In the genomic region with DNA sequence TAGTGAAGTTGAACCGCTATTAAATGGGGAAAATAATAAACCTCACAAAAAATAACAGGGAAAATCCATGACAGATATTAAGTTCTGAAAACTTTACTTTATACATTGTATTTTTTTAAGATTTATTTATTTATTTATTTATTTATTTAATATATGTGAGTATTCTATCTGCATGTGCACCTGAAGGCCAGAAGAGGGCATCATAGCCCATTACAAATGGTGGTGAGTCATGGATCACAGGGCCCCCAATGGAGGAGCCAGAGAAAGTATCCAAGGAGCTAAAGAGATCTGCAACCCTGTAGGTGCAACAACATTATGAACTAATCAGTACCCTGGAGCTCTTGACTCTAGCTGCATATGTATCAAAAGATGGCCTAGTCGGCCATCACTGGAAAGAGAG, we compare ENCODE assay signal across 8 mouse cellular contexts. TPM values are rescaled to one million over a fixed set of nuclear protein-coding genes. Genes with fewer than 3 reads are reported as not detected.
DNase-seq lines count a peak whose midpoint lies in the region; ATAC-seq and TF ChIP-seq lines count a peak whose summit lies in the region.
"Not testable (repeated sequence)": the region's sequence is repeated elsewhere in the genome, so short reads cannot be mapped to it uniquely, and the experiment has no call there.
"Had no signal": no experiment of that assay in that cellular context is flagged by ENCODE, and none has a peak within 500 bp of the region (broad histone marks: within the 10 kb centered on the region; RNA-seq: fewer than 3 reads in every experiment).

No protein-coding gene starts in this region.

- TF ChIP-seq CTCF in cortical plate, adult 2 months (IDR thresholded peaks at IDR 0.05; ENCODE audit: extremely low read depth, insufficient read depth, low read length): 0 out of 2 replicates have a peak, but pooled peaks have one; percentile 3
- 0 out of 2 replicates have a peak, but pooled peaks have one; percentile 3 for TF ChIP-seq CTCF in intestine, postnatal 0 days (IDR thresholded peaks at IDR 0.05; ENCODE audit: low read depth)

- H3K9ac ChIP-seq in intestine, postnatal 0 days (ENCODE audit: low read depth, low read length); limb, embryonic 11.5 days (ENCODE audit: low read length): not testable (repeated sequence)

- H3K36me3 ChIP-seq in heart, embryonic 10.5 days; intestine, postnatal 0 days (ENCODE audit: control insufficient read depth, insufficient read depth); limb, embryonic 11.5 days (ENCODE audit: control insufficient read depth, insufficient read depth, low read length): not testable (repeated sequence)

- not testable (repeated sequence) for H3K27ac ChIP-seq in cortical plate, adult 2 months (ENCODE audit: insufficient read depth, low read length); heart, embryonic 10.5 days; intestine, postnatal 0 days (ENCODE audit: low read depth, low read length); limb, embryonic 11.5 days (replicated peaks; ENCODE audit: low read depth, low read length)

- H3K4me2 ChIP-seq in intestine, postnatal 0 days (replicated peaks; ENCODE audit: low read depth); limb, embryonic 11.5 days (ENCODE audit: low read depth, severe bottlenecking): not testable (repeated sequence)

- ATAC-seq in intestine, postnatal 0 days; limb, embryonic 11.5 days (ENCODE audit: insufficient number of reproducible peaks, low FRiP score, low TSS enrichment, low read depth): not testable (repeated sequence)

- not testable (repeated sequence) for H3K4me1 ChIP-seq in cortical plate, adult 2 months (ENCODE audit: control insufficient read depth, insufficient read depth, low read length); heart, embryonic 10.5 days; intestine, postnatal 0 days (replicated peaks; ENCODE audit: control insufficient read depth, insufficient read depth, low read length); limb, embryonic 11.5 days (ENCODE audit: control insufficient read depth, insufficient read depth, low read length)

- not testable (repeated sequence) for H3K27me3 ChIP-seq in heart, embryonic 10.5 days (ENCODE audit: insufficient read depth, poor library complexity, severe bottlenecking); intestine, postnatal 0 days (replicated peaks; ENCODE audit: control insufficient read depth, insufficient read depth, low read length); limb, embryonic 11.5 days (ENCODE audit: control insufficient read depth, insufficient read depth, low read length)

- TF ChIP-seq POLR2A in cortical plate, adult 2 months (IDR thresholded peaks at IDR 0.05; ENCODE audit: extremely low read depth, insufficient read depth, low read length): not testable (repeated sequence)

- not testable (repeated sequence) for H3K9me3 ChIP-seq in heart, embryonic 10.5 days; intestine, postnatal 0 days (ENCODE audit: control insufficient read depth); limb, embryonic 11.5 days (ENCODE audit: control insufficient read depth, low read length)

- 88% methylated on average over 1 of the region's 2 CpGs for WGBS in heart, embryonic 10.5 days
- 98% methylated on average over 1 of the region's 2 CpGs for WGBS in intestine, postnatal 0 days
- WGBS in limb, embryonic 11.5 days: 95% methylated on average over 1 of the region's 2 CpGs

- not testable (repeated sequence) for H3K4me3 ChIP-seq in cortical plate, adult 2 months (ENCODE audit: insufficient read depth, low read length); heart, embryonic 10.5 days; intestine, postnatal 0 days (ENCODE audit: low read depth, low read length); limb, embryonic 11.5 days (ENCODE audit: low read depth, low read length)

- DNase-seq in 3T3-L1 (ENCODE audit: low read depth, low spot score): peak; percentile 25
- DNase-seq in NIH3T3 (ENCODE audit: low read depth): peak; percentile 48
- peak; percentile 31 for DNase-seq in heart, embryonic 10.5 days (ENCODE audit: low spot score)
- DNase-seq in limb, embryonic 11.5 days (ENCODE audit: low spot score): peak; percentile 18
- DNase-seq in lung, postnatal 10 days: peak; percentile 11

RNA-seq across cellular contexts. Expression of a gene that starts 7.9 kb away (rescaled TPM):
- polyA plus RNA-seq in cortical plate, adult 2 months (2012; rRNA removed): 12.4 and 14.0 TPM in 2 replicates
- 0.07 and 0.24 TPM in 2 replicates for polyA plus RNA-seq in heart, embryonic 10.5 days (2016; fragmentation: Nextera tagmentation; extraction: Ambion mirVana)
- polyA plus RNA-seq in intestine, postnatal 0 days (2015; fragmentation: Nextera tagmentation; extraction: Ambion mirVana): 0.09 and 0.12 TPM in 2 replicates
- 0.55 and 0.61 TPM in 2 replicates for polyA plus RNA-seq in limb, embryonic 11.5 days (2014; fragmentation: Nextera tagmentation; extraction: Ambion mirVana)
- polyA plus RNA-seq: erythroblast, embryonic 14.5 days had no signal
